Mouse (Mus musculus): ENCODE measurements around the gene St3gal3. TPM values are rescaled to one million over a fixed set of nuclear protein-coding genes. Genes with fewer than 3 reads are reported as not detected.

St3gal3 gene
- polyA plus RNA-seq, 1 experiment from 2014 or later = 13.6 TPM

GRCm38 (mm10) chr4:117929391-117929881, 205.3 kb downstream of the St3gal3 start, which contains the start of gene Artn:
Gene Artn (minus strand): TSS chr4:117929763.
- Histone ChIP-seq H3K9me3 (ENCODE audit: control insufficient read depth, low read length) (no peaks in the 10 kb centered on the region), H3K4me3 (ENCODE audit: low read length) (peak within 1 kb of the TSS; percentile 32), H3K36me3 (ENCODE audit: control insufficient read depth, insufficient read depth, low read length) (no peaks in the 10 kb centered on the region; the same call in 1 of the 2 replicates), H3K27me3 (replicated peaks; ENCODE audit: control insufficient read depth, insufficient read depth, low read length) (peaks cover 13% of the 10 kb centered on the region), H3K27ac (ENCODE audit: low read depth, low read length) (no peak within 1 kb of the TSS), H3K4me1 (ENCODE audit: control insufficient read depth, insufficient read depth, low read depth, low read length) (peaks cover 20% of the 10 kb centered on the region), H3K9ac (ENCODE audit: low read depth, low read length) (peak within 1 kb of the TSS; percentile 44), H3K4me2 (ENCODE audit: low read length) (peak within 1 kb of the TSS; percentile 63)
- no peak for ATAC-seq
- WGBS = under 1% methylated on average over 31 of the region's 33 CpGs

GRCm38 (mm10) chr4:117928699-117929241, 205.9 kb downstream of the St3gal3 start:
- ATAC-seq = peak; percentile 10; the same call in 1 of the 2 replicates
- 3% methylated on average over 13 of the region's 13 CpGs for WGBS
- Histone ChIP-seq H3K4me2 (ENCODE audit: low read length) (peak overlapping the region; percentile 63), H3K27me3 (replicated peaks; ENCODE audit: control insufficient read depth, insufficient read depth, low read length) (peaks cover 13% of the 10 kb centered on the region), H3K4me3 (ENCODE audit: low read length) (peak overlapping the region; percentile 32; the same call in 1 of the 2 replicates), H3K27ac (ENCODE audit: low read depth, low read length) (no peak overlapping the region), H3K4me1 (ENCODE audit: control insufficient read depth, insufficient read depth, low read depth, low read length) (peaks cover 20% of the 10 kb centered on the region), H3K9me3 (ENCODE audit: control insufficient read depth, low read length) (no peaks in the 10 kb centered on the region), H3K9ac (ENCODE audit: low read depth, low read length) (peak overlapping the region; percentile 44; the same call in 1 of the 2 replicates), H3K36me3 (ENCODE audit: control insufficient read depth, insufficient read depth, low read length) (no peaks in the 10 kb centered on the region; the same call in 1 of the 2 replicates)

GRCm38 (mm10) chr4:117928234-117928633, 206.5 kb downstream of the St3gal3 start:
- Histone ChIP-seq H3K4me2 (ENCODE audit: low read length) (0 out of 2 replicates have a peak overlapping the region, but pooled peaks have one; percentile 13), H3K4me1 (ENCODE audit: control insufficient read depth, insufficient read depth, low read depth, low read length) (peaks cover 20% of the 10 kb centered on the region), H3K9ac (ENCODE audit: low read depth, low read length) (no peak overlapping the region), H3K9me3 (ENCODE audit: control insufficient read depth, low read length) (no peaks in the 10 kb centered on the region), H3K36me3 (ENCODE audit: control insufficient read depth, insufficient read depth, low read length) (no peaks in the 10 kb centered on the region; the same call in 1 of the 2 replicates), H3K4me3 (ENCODE audit: low read length) (no peak overlapping the region), H3K27me3 (replicated peaks; ENCODE audit: control insufficient read depth, insufficient read depth, low read length) (peaks cover 13% of the 10 kb centered on the region), H3K27ac (ENCODE audit: low read depth, low read length) (no peak overlapping the region)
- ATAC-seq = peak; percentile 44
- 10% methylated on average over 6 of the region's 6 CpGs for WGBS

GRCm38 (mm10) chr4:117926545-117927482, 207.9 kb downstream of the St3gal3 start:
- peak overlapping the region; percentile 73 for H3K9ac ChIP-seq (ENCODE audit: low read depth, low read length)
- H3K27me3 ChIP-seq (replicated peaks; ENCODE audit: control insufficient read depth, insufficient read depth, low read length) = peaks cover 15% of the 10 kb centered on the region
- peaks cover 20% of the 10 kb centered on the region for H3K4me1 ChIP-seq (ENCODE audit: control insufficient read depth, insufficient read depth, low read depth, low read length)
- no peaks in the 10 kb centered on the region for H3K9me3 ChIP-seq (ENCODE audit: control insufficient read depth, low read length)
- H3K36me3 ChIP-seq (ENCODE audit: control insufficient read depth, insufficient read depth, low read length) = no peaks in the 10 kb centered on the region
- peak overlapping the region; percentile 47 for H3K4me3 ChIP-seq (ENCODE audit: low read length)
- peak; percentile 78 for ATAC-seq
- peak overlapping the region; percentile 82 for H3K4me2 ChIP-seq (ENCODE audit: low read length)
- 2% methylated on average over 61 of the region's 71 CpGs for WGBS
- no peak overlapping the region; the same call in 1 of the 2 replicates for H3K27ac ChIP-seq (ENCODE audit: low read depth, low read length)

- H3K36me3 ChIP-seq (ENCODE audit: control insufficient read depth, insufficient read depth, low read length) = no peaks in the 10 kb centered on the region
- no peak overlapping the region for H3K4me3 ChIP-seq (ENCODE audit: low read length)
- H3K27me3 ChIP-seq (replicated peaks; ENCODE audit: control insufficient read depth, insufficient read depth, low read length) = peaks cover 10% of the 10 kb centered on the region; the same call in 1 of the 2 replicates
- H3K9me3 ChIP-seq (ENCODE audit: control insufficient read depth, low read length) = no peaks in the 10 kb centered on the region
- no peak overlapping the region for H3K27ac ChIP-seq (ENCODE audit: low read depth, low read length)
- no peak overlapping the region for H3K4me2 ChIP-seq (ENCODE audit: low read length)
- ATAC-seq = no peak
- WGBS = 68% methylated on average over 5 of the region's 6 CpGs
- peaks cover 20% of the 10 kb centered on the region for H3K4me1 ChIP-seq (ENCODE audit: control insufficient read depth, insufficient read depth, low read depth, low read length)
- H3K9ac ChIP-seq (ENCODE audit: low read depth, low read length) = no peak overlapping the region
These were observed 209.8 kb downstream of the St3gal3 start for GRCm38 (mm10) chr4:117924916-117925315.

GRCm38 (mm10) chr4:117923450-117923849, 211.3 kb downstream of the St3gal3 start:
- H3K9me3 ChIP-seq (ENCODE audit: control insufficient read depth, low read length) = no peaks in the 10 kb centered on the region
- WGBS = 44% methylated on average over 2 of the region's 2 CpGs
- ATAC-seq = no peak

GRCm38 (mm10) chr4:117921358-117921757, 213.4 kb downstream of the St3gal3 start:
- no peak overlapping the region for H3K9ac ChIP-seq (ENCODE audit: low read depth, low read length)
- peaks cover 2% of the 10 kb centered on the region; the same call in 1 of the 2 replicates for H3K27me3 ChIP-seq (replicated peaks; ENCODE audit: control insufficient read depth, insufficient read depth, low read length)
- no peaks in the 10 kb centered on the region; the same call in 1 of the 2 replicates for H3K4me1 ChIP-seq (ENCODE audit: control insufficient read depth, insufficient read depth, low read depth, low read length)
- WGBS = 93% methylated on average over 2 of the region's 2 CpGs
- ATAC-seq = no peak
- H3K4me3 ChIP-seq (ENCODE audit: low read length) = no peak overlapping the region
- H3K36me3 ChIP-seq (ENCODE audit: control insufficient read depth, insufficient read depth, low read length) = no peaks in the 10 kb centered on the region
- H3K4me2 ChIP-seq (ENCODE audit: low read length) = no peak overlapping the region
- H3K27ac ChIP-seq (ENCODE audit: low read depth, low read length) = no peak overlapping the region
- H3K9me3 ChIP-seq (ENCODE audit: control insufficient read depth, low read length) = no peaks in the 10 kb centered on the region

More at GRCm38 (mm10) chr4:117923450-117923849, 211.3 kb downstream of the St3gal3 start:
- Histone ChIP-seq H3K27me3 (replicated peaks; ENCODE audit: control insufficient read depth, insufficient read depth, low read length) (peaks cover 3% of the 10 kb centered on the region; the same call in 1 of the 2 replicates), H3K4me3 (ENCODE audit: low read length) (no peak overlapping the region), H3K4me2 (ENCODE audit: low read length) (no peak overlapping the region), H3K36me3 (ENCODE audit: control insufficient read depth, insufficient read depth, low read length) (no peaks in the 10 kb centered on the region), H3K4me1 (ENCODE audit: control insufficient read depth, insufficient read depth, low read depth, low read length) (peaks cover 8% of the 10 kb centered on the region), H3K9ac (ENCODE audit: low read depth, low read length) (no peak overlapping the region), H3K27ac (ENCODE audit: low read depth, low read length) (no peak overlapping the region)

- WGBS = 83% methylated on average over 5 of the region's 5 CpGs
- peaks cover 11% of the 10 kb centered on the region for H3K4me1 ChIP-seq (ENCODE audit: control insufficient read depth, insufficient read depth, low read depth, low read length)
- no peak overlapping the region for H3K4me3 ChIP-seq (ENCODE audit: low read length)
- no peak overlapping the region for H3K9ac ChIP-seq (ENCODE audit: low read depth, low read length)
- ATAC-seq = no peak
- no peaks in the 10 kb centered on the region for H3K36me3 ChIP-seq (ENCODE audit: control insufficient read depth, insufficient read depth, low read length)
- 0 out of 2 replicates have a peak, but pooled peaks cover 2% of the 10 kb centered on the region for H3K27me3 ChIP-seq (replicated peaks; ENCODE audit: control insufficient read depth, insufficient read depth, low read length)
- H3K9me3 ChIP-seq (ENCODE audit: control insufficient read depth, low read length) = no peaks in the 10 kb centered on the region
- H3K4me2 ChIP-seq (ENCODE audit: low read length) = no peak overlapping the region
- H3K27ac ChIP-seq (ENCODE audit: low read depth, low read length) = no peak overlapping the region
These were observed 216.0 kb downstream of the St3gal3 start for GRCm38 (mm10) chr4:117918762-117919161.

Data from hindbrain, embryonic 16.5 days (tissue).